Mouse (Mus musculus): ENCODE data around the gene Tlr7. TPM values are rescaled to one million over a fixed set of nuclear protein-coding genes. Genes with fewer than 3 reads are reported as not detected.
"Not testable (repeated sequence)": the region's sequence is repeated elsewhere in the genome, so short reads cannot be mapped to it uniquely, and the experiment has no call there.

Gene Tlr7
- total and polyA plus RNA-seq, 3 experiments: not detected

DNA sequence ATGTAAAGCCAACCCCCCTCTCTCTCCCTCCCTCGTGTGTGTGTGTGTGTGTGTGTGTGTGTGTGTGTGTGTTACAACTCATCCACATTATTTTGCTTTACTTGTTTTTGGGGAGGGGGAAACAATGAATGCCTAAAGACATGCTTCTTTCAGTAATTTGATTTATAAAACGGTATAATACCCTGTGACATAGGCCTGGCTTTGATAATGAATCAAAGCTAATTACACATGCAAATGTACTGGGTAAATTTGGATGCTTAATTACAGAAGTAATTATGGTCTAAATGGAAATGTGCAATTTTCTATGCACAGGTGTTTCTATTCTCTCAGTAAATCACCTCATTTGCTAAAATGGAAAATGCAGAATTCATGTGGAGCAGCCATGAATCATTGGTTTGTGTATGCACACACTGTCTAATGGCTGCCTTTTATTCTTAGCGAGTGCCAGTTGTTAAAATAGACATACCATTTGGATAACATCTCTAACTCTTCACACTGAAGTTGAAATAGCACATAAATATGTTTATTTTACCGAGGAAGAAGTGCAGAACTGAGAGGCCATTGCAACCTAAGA lies 9.0 kb downstream of the Tlr7 start:
- H3K9me3 ChIP-seq (replicated peaks): no peaks in the 10 kb centered on the region
- H3K36me3 ChIP-seq (replicated peaks): no peaks in the 10 kb centered on the region
- no peak for DNase-seq (ENCODE audit: low spot score)
- ATAC-seq (ENCODE audit: extremely low read depth, insufficient number of reproducible peaks, low FRiP score, poor library complexity, severe bottlenecking): no peak
- H3K4me1 ChIP-seq (ENCODE audit: insufficient read depth, low read depth, low read length): no peaks in the 10 kb centered on the region
- TF ChIP-seq TAL1 (conservative IDR thresholded peaks at IDR 0.05; ENCODE audit: low read depth, low read length) (no peak), GATA2 (IDR thresholded peaks at IDR 0.05; ENCODE audit: borderline replicate concordance, low read depth, low read length) (no peak), GATA1 (IDR thresholded peaks at IDR 0.05; ENCODE audit: borderline replicate concordance, low read length) (no peak), CTCF (IDR thresholded peaks at IDR 0.05; ENCODE audit: low read depth, low read length) (no peak), POLR2AphosphoS5 (IDR thresholded peaks at IDR 0.05; ENCODE audit: insufficient replicate concordance, low read depth, low read length) (no peak)
- no peaks in the 10 kb centered on the region for H3K27me3 ChIP-seq (ENCODE audit: insufficient read depth, low read length)
- no peak overlapping the region for H3K4me3 ChIP-seq (ENCODE audit: low read depth, low read length)

DNA sequence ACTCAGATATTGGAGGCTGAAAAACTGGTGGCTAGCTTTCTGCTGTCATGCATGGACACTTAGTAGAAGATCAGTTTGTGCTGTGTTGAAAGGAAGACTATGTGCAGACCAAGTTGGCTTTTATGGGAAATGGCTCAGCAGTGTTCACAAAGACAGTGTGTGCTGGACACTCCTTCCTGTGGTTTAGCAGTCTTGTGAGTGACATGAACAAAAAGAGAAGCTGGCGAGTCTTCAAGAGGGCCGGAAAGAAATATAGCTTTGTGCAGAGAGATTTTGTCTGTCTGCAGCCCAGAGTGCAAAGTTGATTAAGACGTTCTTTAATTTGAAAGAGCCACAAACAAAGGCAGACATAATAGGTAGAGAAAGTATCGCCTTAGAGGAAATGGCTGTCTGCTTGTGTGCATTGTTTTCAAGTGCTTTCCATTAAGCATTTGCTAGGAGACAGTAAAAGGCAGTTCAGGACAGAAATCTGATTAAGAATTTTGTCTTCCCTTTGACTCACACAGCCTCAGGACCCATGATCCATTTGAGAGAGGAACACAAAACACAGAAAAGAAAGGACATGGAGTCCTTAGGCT lies 11.4 kb downstream of the Tlr7 start:
- Histone ChIP-seq H3K27me3 (ENCODE audit: insufficient read depth, low read length) (no peaks in the 10 kb centered on the region), H3K36me3 (replicated peaks) (no peaks in the 10 kb centered on the region), H3K9me3 (replicated peaks) (no peaks in the 10 kb centered on the region), H3K4me3 (ENCODE audit: low read depth, low read length) (no peak overlapping the region), H3K4me1 (ENCODE audit: insufficient read depth, low read depth, low read length) (no peaks in the 10 kb centered on the region)
- DNase-seq (ENCODE audit: low spot score): no peak
- no peak for TF ChIP-seq GATA1 (IDR thresholded peaks at IDR 0.05; ENCODE audit: borderline replicate concordance, low read length)
- no peak for TF ChIP-seq GATA2 (IDR thresholded peaks at IDR 0.05; ENCODE audit: borderline replicate concordance, low read depth, low read length)
- TF ChIP-seq TAL1 (conservative IDR thresholded peaks at IDR 0.05; ENCODE audit: low read depth, low read length): no peak
- TF ChIP-seq POLR2AphosphoS5 (IDR thresholded peaks at IDR 0.05; ENCODE audit: insufficient replicate concordance, low read depth, low read length): no peak
- TF ChIP-seq CTCF (IDR thresholded peaks at IDR 0.05; ENCODE audit: low read depth, low read length): no peak
- no peak for ATAC-seq (ENCODE audit: extremely low read depth, insufficient number of reproducible peaks, low FRiP score, poor library complexity, severe bottlenecking)

DNA sequence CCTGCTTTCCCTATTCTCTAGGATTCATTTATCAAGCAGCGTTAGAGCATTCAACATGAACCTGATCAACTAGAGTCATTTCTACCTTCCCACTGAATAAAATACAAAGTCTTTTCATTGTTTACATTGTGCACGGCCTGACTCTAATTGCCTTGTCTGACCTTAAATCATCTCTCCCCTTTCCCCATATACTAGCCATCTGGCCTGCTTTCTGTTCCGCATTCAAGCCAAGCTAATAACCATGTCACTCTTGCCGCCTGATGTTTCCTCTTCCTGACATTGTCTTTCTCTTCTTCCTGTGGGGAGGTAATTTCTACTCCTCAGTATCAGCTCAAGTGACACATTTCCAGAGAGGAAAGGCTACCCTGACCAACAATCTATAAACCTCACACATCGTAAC lies 14.6 kb downstream of the Tlr7 start:
- H3K9me3 ChIP-seq (replicated peaks): no peaks in the 10 kb centered on the region
- ATAC-seq (ENCODE audit: extremely low read depth, insufficient number of reproducible peaks, low FRiP score, poor library complexity, severe bottlenecking) (no peak), DNase-seq (ENCODE audit: low spot score) (no peak)
- no peaks in the 10 kb centered on the region for H3K36me3 ChIP-seq (replicated peaks)
- no peak overlapping the region for H3K4me3 ChIP-seq (ENCODE audit: low read depth, low read length)
- H3K27me3 ChIP-seq (ENCODE audit: insufficient read depth, low read length): no peaks in the 10 kb centered on the region
- no peaks in the 10 kb centered on the region for H3K4me1 ChIP-seq (ENCODE audit: insufficient read depth, low read depth, low read length)
- TF ChIP-seq TAL1 (conservative IDR thresholded peaks at IDR 0.05; ENCODE audit: low read depth, low read length) (no peak), POLR2AphosphoS5 (IDR thresholded peaks at IDR 0.05; ENCODE audit: insufficient replicate concordance, low read depth, low read length) (no peak), CTCF (IDR thresholded peaks at IDR 0.05; ENCODE audit: low read depth, low read length) (no peak), GATA2 (IDR thresholded peaks at IDR 0.05; ENCODE audit: borderline replicate concordance, low read depth, low read length) (no peak), GATA1 (IDR thresholded peaks at IDR 0.05; ENCODE audit: borderline replicate concordance, low read length) (no peak)

DNA sequence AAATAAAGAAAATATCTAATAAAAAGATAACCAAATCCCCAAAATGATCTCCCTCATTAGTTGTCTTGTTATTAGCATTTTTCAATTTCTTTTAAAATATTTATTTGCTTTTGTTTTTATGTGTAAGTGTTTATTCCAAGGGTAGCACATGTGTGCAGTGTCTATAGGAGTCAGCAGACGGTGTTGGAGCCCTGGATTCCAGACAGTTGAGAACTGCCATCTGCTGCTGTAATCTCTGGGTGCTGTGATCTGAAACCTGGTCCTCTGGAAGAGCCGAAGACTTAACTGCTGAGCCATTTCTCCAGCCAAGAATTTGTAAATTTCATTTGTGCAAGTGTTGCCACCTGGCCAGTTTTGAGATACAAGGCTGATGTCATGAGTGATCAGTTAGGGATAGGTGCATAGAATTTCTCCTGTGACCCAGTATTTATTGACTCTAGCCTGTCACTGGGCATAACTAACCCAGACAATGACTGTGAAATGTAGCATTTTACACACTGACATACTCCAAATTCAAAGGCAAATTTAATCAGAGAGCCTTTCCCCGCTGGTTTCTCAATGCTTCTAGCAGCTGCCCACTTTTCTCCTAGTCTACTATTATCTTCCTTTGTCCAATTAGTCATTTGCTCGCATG lies 15.1 kb downstream of the Tlr7 start:
- Histone ChIP-seq H3K9me3 (replicated peaks) (no peaks in the 10 kb centered on the region), H3K36me3 (replicated peaks) (no peaks in the 10 kb centered on the region), H3K27me3 (ENCODE audit: insufficient read depth, low read length) (no peaks in the 10 kb centered on the region), H3K4me1 (ENCODE audit: insufficient read depth, low read depth, low read length) (no peaks in the 10 kb centered on the region), H3K4me3 (ENCODE audit: low read depth, low read length) (no peak overlapping the region)
- ATAC-seq (ENCODE audit: extremely low read depth, insufficient number of reproducible peaks, low FRiP score, poor library complexity, severe bottlenecking) (no peak), DNase-seq (ENCODE audit: low spot score) (no peak)
- no peak for TF ChIP-seq GATA1 (IDR thresholded peaks at IDR 0.05; ENCODE audit: borderline replicate concordance, low read length)
- no peak for TF ChIP-seq TAL1 (conservative IDR thresholded peaks at IDR 0.05; ENCODE audit: low read depth, low read length)
- no peak for TF ChIP-seq POLR2AphosphoS5 (IDR thresholded peaks at IDR 0.05; ENCODE audit: insufficient replicate concordance, low read depth, low read length)
- no peak for TF ChIP-seq GATA2 (IDR thresholded peaks at IDR 0.05; ENCODE audit: borderline replicate concordance, low read depth, low read length)
- TF ChIP-seq CTCF (IDR thresholded peaks at IDR 0.05; ENCODE audit: low read depth, low read length): no peak

DNA sequence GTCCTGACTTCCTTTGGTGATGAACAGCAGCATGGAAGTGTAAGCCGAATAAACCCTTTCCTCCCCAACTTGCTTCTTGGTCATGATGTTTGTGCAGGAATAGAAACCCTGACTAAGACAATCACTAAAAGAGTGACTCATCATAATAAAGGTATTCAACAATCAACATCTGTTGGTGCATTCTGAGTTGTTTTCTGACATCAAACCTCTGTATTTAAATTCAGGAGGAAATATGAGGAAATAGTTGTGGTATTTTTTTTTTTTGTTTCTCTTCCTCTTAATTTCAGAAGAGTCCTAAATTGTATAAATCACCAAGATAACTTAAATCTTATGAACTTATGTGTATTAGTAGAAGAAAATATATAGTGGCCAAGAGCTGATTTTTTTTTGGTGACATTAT lies 28.3 kb downstream of the Tlr7 start:
- not testable (repeated sequence) for H3K4me1 ChIP-seq (ENCODE audit: insufficient read depth, low read depth, low read length); DNase-seq (ENCODE audit: low spot score); H3K4me3 ChIP-seq (ENCODE audit: low read depth, low read length); H3K36me3 ChIP-seq (replicated peaks); ATAC-seq (ENCODE audit: extremely low read depth, insufficient number of reproducible peaks, low FRiP score, poor library complexity, severe bottlenecking); H3K9me3 ChIP-seq (replicated peaks); H3K27me3 ChIP-seq (ENCODE audit: insufficient read depth, low read length)

DNA sequence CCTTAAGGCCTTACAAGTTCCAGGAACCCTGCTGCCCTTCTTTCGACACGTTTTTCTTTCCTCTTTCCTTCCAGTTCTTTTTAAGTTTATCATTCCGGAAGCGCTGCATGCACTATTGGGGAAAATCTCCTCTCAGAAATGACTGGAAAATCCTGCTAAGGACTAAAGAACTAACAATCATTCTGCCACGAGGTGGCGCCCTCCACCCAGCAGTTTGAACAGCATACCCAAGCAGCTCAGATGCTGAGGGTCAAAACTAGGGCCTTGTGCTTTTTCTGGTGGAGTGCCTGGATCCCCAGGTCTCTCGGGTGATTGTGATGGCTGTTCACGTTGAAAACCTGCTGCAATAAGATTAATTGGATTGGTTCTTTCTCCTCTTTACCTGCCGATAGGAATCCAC lies 53.4 kb downstream of the Tlr7 start:
- Histone ChIP-seq H3K36me3 (replicated peaks) (no peaks in the 10 kb centered on the region), H3K4me1 (ENCODE audit: insufficient read depth, low read depth, low read length) (no peaks in the 10 kb centered on the region), H3K27me3 (ENCODE audit: insufficient read depth, low read length) (no peaks in the 10 kb centered on the region), H3K4me3 (ENCODE audit: low read depth, low read length) (no peak overlapping the region), H3K9me3 (replicated peaks) (no peaks in the 10 kb centered on the region)
- peak; percentile 1 for DNase-seq (ENCODE audit: low spot score)
- TF ChIP-seq GATA2 (IDR thresholded peaks at IDR 0.05; ENCODE audit: borderline replicate concordance, low read depth, low read length) (no peak), CTCF (IDR thresholded peaks at IDR 0.05; ENCODE audit: low read depth, low read length) (no peak), TAL1 (conservative IDR thresholded peaks at IDR 0.05; ENCODE audit: low read depth, low read length) (no peak), GATA1 (IDR thresholded peaks at IDR 0.05; ENCODE audit: borderline replicate concordance, low read length) (no peak), POLR2AphosphoS5 (IDR thresholded peaks at IDR 0.05; ENCODE audit: insufficient replicate concordance, low read depth, low read length) (no peak)
- ATAC-seq (ENCODE audit: extremely low read depth, insufficient number of reproducible peaks, low FRiP score, poor library complexity, severe bottlenecking): no peak

Measured in G1E (cell line).